Mouse (Mus musculus): ENCODE data around the gene Tinagl1.

The Tinagl1 gene

GRCm38 (mm10) chr4:130177536-130177935, 2.6 kb upstream of the Tinagl1 start:
- DNase-seq (ENCODE audit: low spot score) = no peak

GRCm38 (mm10) chr4:130177087-130177486, 2.2 kb upstream of the Tinagl1 start:
- no peak for DNase-seq (ENCODE audit: low spot score)

DNA sequence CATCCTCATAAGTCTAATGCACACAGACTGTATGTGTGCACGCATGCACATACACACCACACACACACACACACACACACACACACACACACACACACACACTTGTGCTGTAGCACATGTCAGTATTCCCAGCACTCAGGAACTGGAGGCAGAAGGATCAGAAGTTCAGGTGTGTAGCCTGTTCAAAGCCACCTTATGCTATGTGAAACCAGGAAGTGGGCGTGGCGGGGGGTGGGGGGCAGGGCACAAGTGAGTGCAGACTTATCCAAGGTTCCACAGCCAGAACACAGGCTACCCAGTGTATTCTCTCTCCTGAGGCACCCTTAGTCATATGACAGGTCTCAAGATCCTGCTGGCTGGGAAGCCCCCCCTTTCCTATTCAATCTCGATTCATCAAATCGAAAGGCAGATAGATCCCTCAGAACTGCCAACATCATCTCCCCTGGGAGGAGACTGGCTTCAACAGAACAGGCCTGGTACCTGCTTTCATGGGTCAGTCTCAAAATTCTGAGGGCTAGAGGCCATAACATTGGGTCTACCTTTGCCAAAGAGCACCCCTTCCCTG, 1.3 kb upstream of the Tinagl1 start:
- DNase-seq (ENCODE audit: low spot score) = no peak

DNA sequence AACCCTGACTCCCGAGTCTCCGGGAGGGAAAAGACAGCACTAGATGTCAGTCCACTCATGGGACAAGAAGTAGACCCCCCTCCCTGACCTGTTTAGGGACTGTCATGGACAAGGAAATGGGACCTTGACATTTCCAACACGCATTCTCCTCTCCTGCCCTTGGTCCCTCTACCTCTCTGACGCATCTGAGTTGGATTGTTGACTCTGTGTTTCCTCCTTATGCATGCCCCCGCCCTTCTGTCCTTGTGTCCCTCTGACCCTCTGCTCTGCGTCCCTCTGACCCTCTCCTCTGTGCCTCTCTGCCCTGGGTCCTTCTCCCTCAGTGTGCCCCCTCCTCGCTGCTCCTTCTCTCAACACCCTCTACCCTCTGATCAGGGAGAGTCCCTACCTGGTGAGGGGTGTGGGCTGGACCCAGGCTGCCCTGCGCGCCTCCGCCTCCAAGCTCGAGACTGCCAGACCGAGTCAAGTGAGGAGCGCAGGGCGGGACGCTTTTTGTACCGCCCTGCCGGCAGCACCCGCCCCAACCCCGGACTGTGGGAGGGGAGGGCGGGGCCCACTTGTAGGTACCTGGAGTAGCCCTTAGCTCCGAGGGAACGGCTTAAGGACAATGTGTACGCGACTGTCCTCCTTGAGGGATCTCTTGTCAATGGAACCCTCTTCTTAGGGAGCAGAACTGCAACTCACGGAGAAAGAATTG, 439 bp downstream of the Tinagl1 start:
- DNase-seq (ENCODE audit: low spot score) = no peak

DNA sequence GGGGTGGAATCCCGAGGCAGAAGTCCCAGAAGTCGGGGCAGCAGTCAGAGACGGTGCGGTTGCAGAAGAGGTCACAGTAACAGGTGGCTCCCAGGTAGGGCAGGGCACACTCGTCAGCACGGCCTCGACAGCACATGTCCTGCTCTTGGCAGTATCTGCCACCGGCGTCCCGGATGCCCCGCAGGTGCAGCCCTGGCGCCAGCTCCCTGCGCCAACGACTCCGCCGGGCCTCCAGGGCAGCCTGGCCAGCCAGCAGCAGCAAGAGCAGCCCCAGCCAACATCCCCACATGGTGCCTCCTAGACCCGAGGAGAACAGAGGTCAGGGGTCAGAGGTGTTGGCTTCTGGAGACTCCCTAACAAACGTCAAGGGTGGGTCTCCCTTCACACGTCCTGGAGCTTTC, 1.0 kb downstream of the Tinagl1 start:
- no peak for DNase-seq (ENCODE audit: low spot score)

- no peak for DNase-seq (ENCODE audit: low spot score)
Observed at GRCm38 (mm10) chr4:130173060-130173822, 1.7 kb downstream of the Tinagl1 start.

DNA sequence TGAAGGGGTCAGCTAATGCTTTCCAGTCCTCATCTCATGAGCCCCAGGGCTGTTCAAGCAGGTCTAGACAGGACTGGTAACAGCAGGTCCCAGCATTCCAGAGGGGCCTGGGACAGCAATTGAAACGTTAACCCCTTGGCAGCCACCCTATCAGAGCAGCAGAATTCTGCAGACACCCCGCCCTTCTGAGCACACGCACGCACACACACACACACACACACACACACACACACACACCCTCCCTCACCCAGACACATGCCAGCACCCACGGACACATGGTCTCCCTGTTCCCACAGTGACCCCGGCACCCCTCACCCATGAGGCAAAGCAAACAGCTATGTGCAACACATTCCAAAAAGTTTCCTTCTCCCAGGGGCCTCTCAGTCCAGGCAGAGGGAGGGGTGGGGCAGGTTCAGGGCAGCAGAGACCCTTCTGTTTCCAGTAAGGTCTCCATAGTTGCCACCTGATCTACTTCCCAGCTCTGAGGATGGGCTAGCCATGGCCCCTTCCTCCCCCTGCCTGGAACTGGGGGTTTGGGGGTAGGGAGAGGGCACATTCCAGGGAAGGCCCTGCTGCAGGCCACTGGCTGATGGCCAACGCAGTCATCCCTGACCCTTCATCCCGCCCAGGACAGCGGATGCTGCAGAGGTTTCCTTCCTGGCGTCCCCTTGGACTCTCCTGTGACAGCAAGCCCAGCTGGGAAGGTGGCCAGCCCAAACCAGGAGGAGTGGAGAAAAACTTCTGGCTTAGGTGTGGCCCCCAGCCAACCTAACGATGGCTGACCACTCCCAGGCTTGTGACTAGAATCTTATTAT, 2.8 kb downstream of the Tinagl1 start:
- no peak for DNase-seq (ENCODE audit: low spot score)

- no peak for DNase-seq (ENCODE audit: low spot score)
Observed at GRCm38 (mm10) chr4:130170362-130170761, 4.6 kb downstream of the Tinagl1 start.

DNA sequence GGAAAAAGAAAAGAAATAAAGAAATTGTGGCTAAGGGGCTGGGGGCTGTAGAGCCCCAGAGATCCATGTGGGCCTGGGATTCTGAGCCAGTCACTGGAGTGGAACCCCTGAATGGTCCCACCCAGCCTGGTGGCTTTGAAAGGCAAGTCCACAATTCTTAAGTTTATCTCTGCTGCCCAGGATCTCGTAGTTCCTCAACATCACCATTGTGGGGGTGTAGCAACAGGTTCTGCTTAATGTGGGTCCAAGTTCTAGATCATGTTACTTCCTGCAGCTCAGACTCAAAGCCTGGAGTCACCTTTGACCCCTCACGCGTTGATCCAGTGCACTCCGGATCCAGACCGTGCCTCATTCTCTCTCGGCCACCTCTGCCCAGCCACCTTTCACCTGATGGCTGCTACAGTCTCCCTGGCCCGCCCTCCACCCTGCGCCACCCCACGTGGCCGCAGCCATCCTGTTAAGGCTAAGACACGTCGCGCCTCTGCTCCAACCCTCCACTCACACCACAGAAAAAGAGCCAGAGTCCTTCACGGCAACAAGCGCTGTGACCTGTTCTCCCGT, 5.4 kb downstream of the Tinagl1 start:
- no peak for DNase-seq (ENCODE audit: low spot score)

GRCm38 (mm10) chr4:130168280-130169183, 6.4 kb downstream of the Tinagl1 start:
- no peak for DNase-seq (ENCODE audit: low spot score)

DNA sequence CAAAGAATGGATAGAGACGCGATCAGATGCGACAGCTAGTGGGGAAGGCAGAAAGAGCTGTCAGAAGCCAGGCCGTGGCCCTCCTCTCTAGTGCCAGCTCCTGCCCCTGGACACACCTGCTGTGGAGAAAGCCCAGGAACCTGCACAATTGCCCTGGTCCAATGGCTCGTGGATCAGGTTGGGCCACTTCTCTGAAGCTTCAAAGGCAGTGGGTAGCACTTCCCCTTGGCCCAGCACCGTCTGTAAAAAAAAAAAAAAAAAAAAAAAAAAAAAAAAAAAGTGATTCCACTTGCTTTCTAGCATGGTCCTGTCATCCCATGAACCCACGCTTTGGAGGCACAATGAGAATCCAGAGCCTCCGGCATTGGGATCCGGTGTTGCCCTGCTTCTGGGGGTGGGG, 7.1 kb downstream of the Tinagl1 start:
- no peak for DNase-seq (ENCODE audit: low spot score)

GRCm38 (mm10) chr4:130167321-130167720, 7.6 kb downstream of the Tinagl1 start:
- DNase-seq (ENCODE audit: low spot score) = no peak

DNA sequence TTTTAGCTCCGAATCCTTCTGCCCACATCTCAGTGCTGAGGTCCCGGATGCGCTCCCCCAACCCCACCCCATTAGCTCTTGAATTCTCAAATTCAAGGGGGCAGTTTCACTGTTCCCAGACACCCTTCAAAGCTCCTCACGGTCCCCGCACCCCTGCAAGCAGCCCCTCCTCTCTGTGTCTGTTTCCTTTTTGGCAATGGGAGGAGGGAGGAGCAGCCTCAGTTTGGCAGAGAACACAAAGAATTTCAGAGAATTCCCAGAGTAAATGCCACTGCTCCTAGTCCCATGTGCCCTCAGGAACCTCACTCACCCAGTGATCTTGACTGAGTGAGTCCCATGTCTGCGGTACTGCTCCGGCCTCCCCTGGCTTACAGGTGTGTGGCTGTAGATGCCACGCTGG, 8.3 kb downstream of the Tinagl1 start:
- DNase-seq (ENCODE audit: low spot score) = no peak

GRCm38 (mm10) chr4:130166061-130166460, 8.9 kb downstream of the Tinagl1 start:
- no peak for DNase-seq (ENCODE audit: low spot score)

DNA sequence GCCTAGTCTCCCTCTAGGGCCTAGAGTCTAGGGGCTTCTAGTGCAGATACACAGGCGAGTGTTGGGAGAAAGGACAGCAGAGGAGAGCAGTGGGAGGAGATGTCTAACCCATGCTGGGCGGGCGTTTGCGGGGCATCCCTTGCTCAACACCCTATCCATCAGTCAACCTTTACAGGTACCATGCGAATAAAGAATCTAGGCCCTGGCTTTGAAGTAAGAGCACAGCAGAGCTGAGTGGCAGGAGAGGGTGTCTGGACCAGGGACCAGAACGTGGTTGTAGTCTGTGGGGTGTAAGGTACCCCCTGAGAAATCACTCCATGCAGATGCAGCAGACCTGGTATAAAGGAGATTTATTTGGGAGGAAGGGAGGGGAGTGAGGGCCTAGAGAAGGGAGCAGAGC, 10.8 kb downstream of the Tinagl1 start:
- DNase-seq (ENCODE audit: low spot score) = no peak

DNA sequence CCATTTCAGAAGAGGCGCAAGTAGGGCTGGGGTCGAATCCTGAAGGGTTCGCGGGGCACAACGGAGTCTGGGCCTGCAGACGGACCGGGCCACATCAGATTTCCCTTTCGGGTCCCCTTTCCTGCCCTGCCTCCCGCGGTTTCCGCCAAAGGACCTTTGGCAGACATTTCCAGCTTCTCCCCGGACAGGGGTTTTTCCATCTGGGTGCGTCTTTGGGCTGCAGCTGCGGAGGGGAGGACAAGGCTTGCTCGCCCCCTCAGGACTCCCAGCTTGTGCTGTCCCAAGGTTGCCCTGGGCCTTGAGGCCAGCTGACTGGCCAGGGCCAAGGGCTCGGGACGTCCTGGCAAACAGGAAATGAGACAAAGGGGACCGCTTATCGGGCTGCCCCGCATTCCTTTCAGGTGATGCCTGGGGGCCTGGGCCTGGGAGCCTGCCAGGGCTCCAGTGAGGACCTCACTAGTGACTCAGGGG, 11.5 kb downstream of the Tinagl1 start:
- no peak for DNase-seq (ENCODE audit: low spot score)

GRCm38 (mm10) chr4:130161349-130161748, 13.6 kb downstream of the Tinagl1 start:
- DNase-seq (ENCODE audit: low spot score) = no peak

DNA sequence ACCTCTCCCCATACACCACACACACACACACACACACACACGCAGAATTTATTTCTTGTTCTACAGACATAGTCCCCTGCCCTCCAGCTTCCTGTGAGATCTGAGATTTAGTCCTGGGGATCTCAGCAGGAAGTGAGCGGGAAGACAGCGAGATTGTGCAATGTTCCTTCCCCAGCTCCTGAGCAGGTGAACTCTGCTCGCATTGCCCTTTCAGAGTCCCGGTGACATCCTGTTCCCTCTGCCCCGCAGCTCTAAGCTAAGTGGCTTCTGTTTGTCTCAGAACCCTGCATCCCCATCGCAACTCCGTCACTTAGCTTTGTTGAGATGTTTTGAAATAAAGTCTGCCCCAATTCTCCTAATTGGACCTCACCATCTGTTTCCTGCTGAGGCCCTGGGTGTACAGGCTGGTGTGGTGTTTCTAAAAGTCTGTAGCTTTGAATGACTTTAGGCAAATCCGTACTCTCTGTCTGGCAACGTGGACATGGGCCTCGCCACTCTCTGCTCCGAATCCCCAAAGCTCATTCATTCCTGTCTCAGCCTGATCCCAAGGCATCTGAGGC, 18.0 kb downstream of the Tinagl1 start:
- no peak for DNase-seq (ENCODE audit: low spot score)

- DNase-seq (ENCODE audit: low spot score) = no peak
Observed at GRCm38 (mm10) chr4:130154250-130154649, 20.7 kb downstream of the Tinagl1 start.

DNA sequence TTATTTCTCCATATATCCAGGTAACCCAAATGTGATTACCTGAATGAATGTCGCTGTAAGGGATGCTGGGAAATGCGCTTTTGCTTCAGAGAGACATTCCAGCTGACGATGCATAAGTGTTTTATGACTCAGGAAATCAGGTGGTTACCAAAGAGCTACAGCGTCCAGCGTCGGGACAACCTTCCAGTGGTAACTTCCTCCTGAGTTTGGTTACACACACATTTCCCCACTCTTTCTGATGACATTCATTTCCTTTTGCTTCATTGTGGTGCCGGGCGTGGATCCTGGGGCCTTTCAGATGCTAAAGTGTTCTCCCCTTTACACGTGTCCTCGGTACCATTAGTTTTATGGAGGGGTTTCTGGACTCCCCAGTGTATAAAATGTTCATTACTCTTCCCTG, 26.5 kb downstream of the Tinagl1 start:
- no peak for DNase-seq (ENCODE audit: low spot score)

GRCm38 (mm10) chr4:130141786-130142185, 33.1 kb downstream of the Tinagl1 start:
- DNase-seq (ENCODE audit: low spot score) = no peak
